In the genomic region with DNA sequence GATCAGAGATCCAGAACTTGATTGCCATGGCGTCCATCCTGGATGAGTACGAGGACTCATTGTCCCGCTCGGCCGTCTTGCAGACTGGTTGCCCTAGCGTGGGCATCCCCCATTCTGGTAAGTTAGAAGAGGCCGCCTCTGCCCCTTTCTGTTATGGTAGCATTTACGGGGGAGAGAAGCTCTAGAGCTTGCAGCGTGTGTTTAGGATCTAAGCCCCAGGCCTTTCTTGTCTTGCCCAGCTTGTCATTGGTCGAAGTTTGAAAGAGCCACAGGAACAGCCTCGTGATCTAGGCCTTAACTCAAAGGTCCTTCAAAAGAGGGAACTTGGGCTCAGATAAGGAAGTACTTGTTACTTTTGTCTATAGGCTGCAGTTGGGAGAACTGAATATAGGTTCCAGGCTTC, we compare ENCODE assay signal across 9 mouse cellular contexts. TPM values are rescaled to one million over a fixed set of nuclear protein-coding genes. Genes with fewer than 3 reads are reported as not detected.
DNase-seq lines count a peak whose midpoint lies in the region; ATAC-seq lines count a peak whose summit lies in the region.
"Had no signal": no experiment of that assay in that cellular context is flagged by ENCODE, and none has a peak within 500 bp of the region (broad histone marks: within the 10 kb centered on the region; RNA-seq: fewer than 3 reads in every experiment).

No protein-coding gene starts in this region.

- no peaks in the 10 kb centered on the region for H3K9me3 ChIP-seq in heart, embryonic 10.5 days
- H3K9me3 ChIP-seq in liver, embryonic 13.5 days (replicated peaks): no peaks in the 10 kb centered on the region
- no peaks in the 10 kb centered on the region for H3K9me3 ChIP-seq in neural tube, embryonic 15.5 days (replicated peaks)

- peak; percentile 94 for DNase-seq in heart, adult 11 months
- no peak for DNase-seq in heart, postnatal 4 days
- DNase-seq in MEL-GATA-1-ER (ENCODE audit: extremely low read depth, low read depth) (peak; percentile 92), MN1 (ENCODE audit: low spot score) (no peak)
- DNase-seq in heart, embryonic 10.5 days (ENCODE audit: low spot score): no peak
- no peak for DNase-seq in liver, embryonic 13.5 days
- DNase-seq in Muller cell, postnatal 12 days (ENCODE audit: inconsistent ontology term): no peak

- peak overlapping the region; percentile 93 for H3K4me2 ChIP-seq in liver, embryonic 13.5 days
- peak overlapping the region; percentile 74 for H3K4me2 ChIP-seq in neural tube, embryonic 15.5 days

- peaks cover 41% of the 10 kb centered on the region for H3K36me3 ChIP-seq in heart, embryonic 10.5 days
- H3K36me3 ChIP-seq in liver, embryonic 13.5 days: peaks cover 36% of the 10 kb centered on the region
- H3K36me3 ChIP-seq in neural tube, embryonic 15.5 days: peaks cover 37% of the 10 kb centered on the region

- peak overlapping the region; percentile 84 for H3K9ac ChIP-seq in liver, embryonic 13.5 days
- peak overlapping the region; percentile 81 for H3K9ac ChIP-seq in neural tube, embryonic 15.5 days (replicated peaks)

- H3K4me3 ChIP-seq in heart, embryonic 10.5 days: peak overlapping the region; percentile 83
- peak overlapping the region; percentile 75 for H3K4me3 ChIP-seq in liver, embryonic 13.5 days (replicated peaks)
- peak overlapping the region; percentile 75 for H3K4me3 ChIP-seq in neural tube, embryonic 15.5 days (replicated peaks)

- H3K27me3 ChIP-seq in heart, embryonic 10.5 days (ENCODE audit: insufficient read depth, poor library complexity, severe bottlenecking): no peaks in the 10 kb centered on the region
- H3K27me3 ChIP-seq in liver, embryonic 13.5 days: no peaks in the 10 kb centered on the region
- H3K27me3 ChIP-seq in neural tube, embryonic 15.5 days (replicated peaks): no peaks in the 10 kb centered on the region
- H3K27me3 ChIP-seq: Patski had no signal

- no peak for ATAC-seq in liver, embryonic 13.5 days (ENCODE audit: low read depth)
- peak; percentile 28 for ATAC-seq in neural tube, embryonic 15.5 days (ENCODE audit: low FRiP score)

- WGBS in heart, embryonic 10.5 days: 2% methylated on average over 11 of the region's 11 CpGs
- under 1% methylated on average over 11 of the region's 11 CpGs for WGBS in liver, embryonic 13.5 days (ENCODE audit: insufficient replicate concordance)
- 4% methylated on average over 11 of the region's 11 CpGs for WGBS in neural tube, embryonic 15.5 days

- peak overlapping the region; percentile 80 for H3K27ac ChIP-seq in heart, embryonic 10.5 days
- peak overlapping the region; percentile 60 for H3K27ac ChIP-seq in liver, embryonic 13.5 days
- H3K27ac ChIP-seq in neural tube, embryonic 15.5 days (replicated peaks): peak overlapping the region; percentile 69

- H3K4me1 ChIP-seq in heart, embryonic 10.5 days: peaks cover 16% of the 10 kb centered on the region
- H3K4me1 ChIP-seq in liver, embryonic 13.5 days (replicated peaks): peaks cover 25% of the 10 kb centered on the region
- H3K4me1 ChIP-seq in neural tube, embryonic 15.5 days: peaks cover 26% of the 10 kb centered on the region

RNA-seq across cellular contexts. Expression of a gene that starts 0.5 kb away (rescaled TPM):
- total RNA-seq in heart, postnatal 4 days (2021): 10 to 100 TPM; 13.9 to 14.0 TPM
- 17.4 and 18.6 TPM in 2 replicates for polyA plus RNA-seq in heart, embryonic 10.5 days (2016; fragmentation: Nextera tagmentation; extraction: Ambion mirVana)
- polyA plus RNA-seq in liver, embryonic 13.5 days (2015; fragmentation: Nextera tagmentation; extraction: Ambion mirVana): 6.5 and 6.6 TPM in 2 replicates
- polyA plus RNA-seq in neural tube, embryonic 15.5 days (2015; fragmentation: Nextera tagmentation; extraction: Ambion mirVana): 23.7 and 23.8 TPM in 2 replicates

RNA-seq across cellular contexts. Expression of a gene that starts 17.9 kb away (rescaled TPM):
- not detected for total RNA-seq in heart, postnatal 4 days (2021)
- 0.39 TPM in 1 of 2 replicates, not detected in the other for polyA plus RNA-seq in heart, embryonic 10.5 days (2016; fragmentation: Nextera tagmentation; extraction: Ambion mirVana)
- polyA plus RNA-seq in liver, embryonic 13.5 days (2015; fragmentation: Nextera tagmentation; extraction: Ambion mirVana): 0.08 and 0.16 TPM in 2 replicates
- polyA plus RNA-seq in neural tube, embryonic 15.5 days (2015; fragmentation: Nextera tagmentation; extraction: Ambion mirVana): 39.5 and 46.6 TPM in 2 replicates

RNA-seq across cellular contexts. Expression of a gene that starts 36.6 kb away (rescaled TPM):
- total RNA-seq in heart, postnatal 4 days (2021): 10 to 100 TPM; 19.7 to 20.8 TPM
- polyA plus RNA-seq in heart, embryonic 10.5 days (2016; fragmentation: Nextera tagmentation; extraction: Ambion mirVana): 6.0 and 7.5 TPM in 2 replicates
- 1.7 and 1.9 TPM in 2 replicates for polyA plus RNA-seq in liver, embryonic 13.5 days (2015; fragmentation: Nextera tagmentation; extraction: Ambion mirVana)
- polyA plus RNA-seq in neural tube, embryonic 15.5 days (2015; fragmentation: Nextera tagmentation; extraction: Ambion mirVana): 3.9 and 10.4 TPM in 2 replicates

RNA-seq across cellular contexts. Expression of a gene that starts 51.9 kb away (rescaled TPM):
- not detected for total RNA-seq in heart, postnatal 4 days (2021)
- 2.6 and 8.8 TPM in 2 replicates for polyA plus RNA-seq in heart, embryonic 10.5 days (2016; fragmentation: Nextera tagmentation; extraction: Ambion mirVana)
- 0.09 and 0.36 TPM in 2 replicates for polyA plus RNA-seq in liver, embryonic 13.5 days (2015; fragmentation: Nextera tagmentation; extraction: Ambion mirVana)
- polyA plus RNA-seq in neural tube, embryonic 15.5 days (2015; fragmentation: Nextera tagmentation; extraction: Ambion mirVana): 0.49 and 11.0 TPM in 2 replicates

RNA-seq across cellular contexts. Expression of a gene that starts 59.3 kb away (rescaled TPM):
- not detected for total RNA-seq in heart, postnatal 4 days (2021)
- 0.18 TPM in 1 of 2 replicates, not detected in the other for polyA plus RNA-seq in heart, embryonic 10.5 days (2016; fragmentation: Nextera tagmentation; extraction: Ambion mirVana)
- polyA plus RNA-seq in liver, embryonic 13.5 days (2015; fragmentation: Nextera tagmentation; extraction: Ambion mirVana): not detected in 2 replicates
- polyA plus RNA-seq in neural tube, embryonic 15.5 days (2015; fragmentation: Nextera tagmentation; extraction: Ambion mirVana): 0.40 TPM in 1 of 2 replicates, not detected in the other
- polyA plus RNA-seq: Patski had no signal

Comparison
In these comparisons a context has a peak if more than half of its experiments do, and no peak if none do; other contexts are left out.
1. DNase-seq: peak in heart, adult 11 months (single experiment) and MEL-GATA-1-ER (single experiment); none in heart, postnatal 4 days (single experiment), heart, embryonic 10.5 days (single experiment), liver, embryonic 13.5 days (single experiment), Muller cell, postnatal 12 days (single experiment) and MN1 (single experiment).
2. RNA of a gene that starts 17.9 kb away (polyA plus RNA-seq): 39.5 to 46.6 TPM in neural tube, embryonic 15.5 days; 0.39 TPM in heart, embryonic 10.5 days and 0.08 to 0.16 TPM in liver, embryonic 13.5 days; every median in the first group is over 10 times any median in the second.
3. Peak in every context shown above with its lines, with median percentiles within 50 percentile points of each other: H3K27ac ChIP-seq and H3K4me3 ChIP-seq.